Mouse (Mus musculus) cerebellum, adult 8-10 months (tissue): Measurements from ENCODE around the gene Dyx1c1.

Experiments used
- DNase-seq: peaks from one replicate; pipeline ENCODE4 v3.0.0; 2022

Gene Dyx1c1

GRCm38 (mm10) chr9:72974734-72975133 is 16.1 kb downstream of the Dyx1c1 start:
- no peak for DNase-seq

GRCm38 (mm10) chr9:72975242-72975641 is 16.7 kb downstream of the Dyx1c1 start:
- no peak for DNase-seq

DNA sequence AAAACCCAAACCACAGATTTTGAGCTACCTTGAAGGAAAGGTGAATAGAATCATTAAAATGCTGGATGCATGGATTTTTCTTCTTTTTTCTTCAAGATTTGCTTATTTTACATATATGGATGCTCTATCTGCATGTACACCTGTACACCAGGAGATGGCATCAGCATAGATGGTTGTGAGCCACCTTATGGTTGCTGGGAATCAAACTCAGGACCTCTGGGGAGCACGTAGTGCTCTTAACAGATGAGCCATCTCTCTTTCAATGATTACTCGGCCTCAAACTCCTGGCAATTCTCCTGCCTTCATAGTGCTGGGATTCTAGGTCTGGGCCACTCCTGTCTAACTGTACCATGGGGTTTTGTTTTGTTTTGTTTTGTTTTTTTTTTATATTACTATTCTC is 24.5 kb downstream of the Dyx1c1 start:
- DNase-seq: no peak

DNA sequence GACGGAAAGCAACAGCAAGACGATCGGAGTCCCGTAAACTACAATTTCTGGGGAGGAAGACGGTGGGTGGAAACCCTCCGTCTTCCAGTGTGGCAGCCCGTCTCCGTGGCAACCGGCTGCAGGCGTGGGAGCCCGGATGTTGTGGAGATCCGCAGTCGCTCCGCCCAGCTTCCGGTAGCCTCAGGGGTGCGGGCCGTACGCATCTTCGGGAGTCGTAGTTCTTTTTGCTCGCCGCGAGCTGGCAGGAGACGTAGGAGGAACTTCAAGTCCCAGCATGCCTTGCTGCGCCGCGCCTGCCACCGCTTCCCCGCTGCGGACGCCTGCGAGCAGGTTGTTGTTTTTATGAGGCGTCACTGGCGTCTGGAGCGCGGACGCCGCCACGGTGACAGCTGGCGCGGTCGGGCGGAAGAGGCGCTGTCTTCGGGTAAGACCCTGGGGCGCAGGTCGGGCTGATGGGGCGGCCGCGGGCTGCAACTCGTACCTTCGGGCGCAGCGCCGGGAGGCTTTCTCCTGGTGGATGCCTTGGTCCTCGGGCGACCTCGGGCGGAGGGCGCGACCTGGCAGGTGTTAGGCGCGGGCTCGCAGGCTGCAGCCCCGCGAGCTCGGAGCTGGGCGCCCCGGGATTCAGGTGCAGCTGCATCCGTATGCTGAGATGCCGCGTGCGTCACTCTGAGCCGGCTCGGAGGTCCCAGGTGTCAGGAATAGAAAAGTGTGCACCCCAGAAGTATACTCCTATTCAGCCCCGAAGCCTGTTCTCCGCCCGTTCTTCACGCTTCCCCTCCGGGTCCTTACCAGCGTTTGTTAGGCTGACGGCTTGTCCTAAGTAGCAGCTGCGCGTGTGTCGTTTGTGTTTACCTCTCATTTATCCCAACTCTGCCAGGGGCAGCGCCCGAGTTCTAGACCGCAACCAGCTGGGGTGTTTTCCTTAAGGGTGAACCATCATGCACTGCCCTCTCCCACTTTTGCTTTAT is 26.9 kb downstream of the Dyx1c1 start, which contains the start of the genes Ccpg1os and Ccpg1:
Ccpg1os (minus strand) TSS at position 133 of the 971 bp plus-strand sequence.
Ccpg1 (plus strand) TSS at position 180 of the 971 bp plus-strand sequence.
- peak; percentile 96 for DNase-seq

- no peak for DNase-seq
Measured at GRCm38 (mm10) chr9:72987703-72988102, 29.1 kb downstream of the Dyx1c1 start.

GRCm38 (mm10) chr9:72988706-72989105 is 30.1 kb downstream of the Dyx1c1 start:
- no peak for DNase-seq

- DNase-seq: no peak
Measured at GRCm38 (mm10) chr9:72991420-72991819, 32.8 kb downstream of the Dyx1c1 start.

DNA sequence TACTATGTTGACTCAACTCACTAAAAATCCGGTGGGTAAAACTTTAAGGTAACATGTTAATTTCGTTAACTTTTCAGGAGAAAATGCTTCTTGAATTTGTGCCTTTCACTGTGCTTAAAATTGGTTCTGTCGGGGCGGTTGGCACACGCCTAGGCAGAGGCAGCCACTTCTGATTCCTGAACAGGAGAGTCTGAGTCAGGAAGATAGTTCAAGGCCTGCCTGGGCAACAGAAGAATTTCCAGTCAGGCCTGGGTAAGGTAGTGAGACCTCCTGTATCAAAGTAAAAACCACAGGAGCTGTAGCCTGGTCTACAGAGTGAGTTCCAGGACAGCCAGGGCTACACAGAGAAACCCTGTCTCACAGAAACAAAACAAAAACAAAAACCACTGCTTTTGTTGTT is 34.0 kb downstream of the Dyx1c1 start:
- DNase-seq: no peak

GRCm38 (mm10) chr9:72996167-72996566 is 37.6 kb downstream of the Dyx1c1 start:
- DNase-seq: no peak

DNA sequence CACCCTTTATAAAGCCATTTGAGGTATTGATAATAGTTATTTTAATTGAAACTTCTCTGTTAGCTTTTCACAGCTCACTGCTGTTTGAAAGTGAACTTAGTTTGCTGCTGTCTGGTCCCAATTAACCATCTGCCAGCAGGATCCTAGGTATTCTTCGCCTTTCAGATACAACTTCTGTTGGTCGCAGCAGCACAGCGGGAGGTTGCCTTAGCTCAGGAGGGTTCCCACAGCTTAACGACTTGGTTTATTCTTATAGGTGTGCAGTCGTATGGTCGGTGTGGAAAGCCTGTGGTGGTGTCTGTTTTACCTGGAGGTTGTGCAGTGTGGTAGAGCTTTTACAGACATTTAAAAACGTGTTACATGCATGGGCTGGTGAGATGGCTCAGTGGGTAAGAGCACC is 38.2 kb downstream of the Dyx1c1 start:
- no peak for DNase-seq

DNA sequence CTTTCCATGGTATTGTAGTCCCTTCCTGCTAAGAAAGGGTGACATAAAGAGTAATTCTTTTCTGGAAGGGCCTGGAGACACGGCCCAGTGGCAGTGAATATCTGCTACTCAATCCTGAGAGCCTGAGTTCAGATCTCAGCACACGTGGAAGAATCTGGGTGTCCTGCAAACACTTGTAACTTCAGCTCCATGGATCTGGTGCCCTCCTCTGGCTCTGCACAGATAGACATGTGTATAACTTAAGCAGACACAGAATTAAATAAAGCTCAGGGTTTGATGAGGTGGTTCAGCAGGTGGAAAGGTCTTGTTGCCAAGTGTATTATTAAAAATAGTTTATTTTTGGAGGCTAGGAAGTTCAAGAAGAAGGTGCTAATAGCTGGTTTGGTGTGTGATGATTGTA is 41.9 kb downstream of the Dyx1c1 start:
- no peak for DNase-seq

DNA sequence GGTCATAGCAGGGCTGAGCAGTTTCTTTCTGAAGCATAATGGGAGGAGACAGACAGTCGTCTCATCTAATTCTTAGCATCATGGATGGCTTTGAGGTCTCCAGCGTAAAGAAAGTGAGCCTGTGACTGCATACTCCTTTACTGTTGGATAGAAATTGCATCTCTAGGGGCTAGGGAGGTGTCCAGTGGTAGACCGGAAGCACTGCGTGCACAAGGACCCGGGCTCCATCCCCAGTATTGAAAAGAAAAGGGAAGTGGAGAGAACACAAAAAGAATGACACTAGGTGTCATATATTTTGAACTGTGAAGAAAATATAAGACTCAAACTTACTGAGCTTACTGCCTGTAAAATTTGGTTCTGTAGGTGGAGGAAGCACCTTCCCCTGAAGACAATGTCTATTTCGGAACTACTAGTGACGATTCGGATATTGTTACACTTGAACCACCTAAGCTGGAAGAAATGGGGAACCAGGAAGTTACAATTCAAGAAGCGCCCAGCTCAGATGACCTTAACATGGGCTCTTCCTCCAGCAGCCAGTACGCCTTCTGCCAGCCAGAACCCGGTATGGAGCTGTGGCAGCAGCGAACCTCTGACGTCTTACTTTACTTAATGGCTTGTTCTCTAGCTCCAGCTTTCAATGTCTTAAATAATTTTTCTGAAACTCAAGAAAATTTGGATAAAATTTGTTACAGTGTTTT is 42.9 kb downstream of the Dyx1c1 start:
- no peak for DNase-seq

GRCm38 (mm10) chr9:73002177-73002576 is 43.6 kb downstream of the Dyx1c1 start:
- DNase-seq: no peak

- no peak for DNase-seq
Measured at GRCm38 (mm10) chr9:73004076-73004475, 45.5 kb downstream of the Dyx1c1 start.

DNA sequence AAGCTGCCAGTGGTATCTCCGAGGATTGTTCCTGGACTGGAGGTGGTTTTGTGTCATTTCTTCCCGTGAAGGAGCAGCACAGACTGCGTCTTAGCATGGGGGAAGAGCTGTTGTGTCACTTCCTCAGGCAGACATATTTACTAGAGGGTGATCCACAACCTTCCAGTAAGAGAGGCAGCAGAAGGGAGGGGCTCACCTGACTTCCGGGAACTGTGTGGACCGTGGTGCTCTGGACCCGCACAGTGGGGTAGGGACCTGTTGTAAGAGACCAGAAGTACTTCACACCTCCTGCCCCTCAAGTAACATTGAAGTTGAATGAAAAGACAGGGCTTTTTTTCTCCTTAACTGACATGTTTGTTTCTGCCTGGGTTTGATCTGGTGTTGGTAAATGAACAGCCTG is 46.5 kb downstream of the Dyx1c1 start:
- DNase-seq: no peak

- DNase-seq: no peak
Measured at GRCm38 (mm10) chr9:73006175-73006574, 47.6 kb downstream of the Dyx1c1 start.

DNA sequence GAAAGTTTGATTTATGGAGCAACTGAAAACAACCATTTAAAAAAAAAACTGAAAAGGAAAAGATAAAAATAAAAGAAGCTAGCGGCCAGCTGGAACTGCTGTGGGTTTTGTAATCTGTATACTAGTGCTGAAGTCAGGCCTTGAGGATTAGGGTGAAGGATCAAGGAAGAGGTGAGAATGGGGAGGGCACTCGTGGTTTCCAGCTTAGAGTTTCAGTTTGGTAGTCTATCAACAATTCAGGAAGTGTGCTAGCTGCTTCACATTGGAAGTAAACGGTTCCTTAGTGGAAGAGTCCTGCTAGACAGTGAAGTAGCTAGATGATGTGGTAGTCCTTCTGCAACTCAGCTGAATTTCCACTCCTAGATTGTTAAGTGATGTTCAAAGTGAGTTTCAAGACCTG is 49.8 kb downstream of the Dyx1c1 start:
- DNase-seq: no peak

DNA sequence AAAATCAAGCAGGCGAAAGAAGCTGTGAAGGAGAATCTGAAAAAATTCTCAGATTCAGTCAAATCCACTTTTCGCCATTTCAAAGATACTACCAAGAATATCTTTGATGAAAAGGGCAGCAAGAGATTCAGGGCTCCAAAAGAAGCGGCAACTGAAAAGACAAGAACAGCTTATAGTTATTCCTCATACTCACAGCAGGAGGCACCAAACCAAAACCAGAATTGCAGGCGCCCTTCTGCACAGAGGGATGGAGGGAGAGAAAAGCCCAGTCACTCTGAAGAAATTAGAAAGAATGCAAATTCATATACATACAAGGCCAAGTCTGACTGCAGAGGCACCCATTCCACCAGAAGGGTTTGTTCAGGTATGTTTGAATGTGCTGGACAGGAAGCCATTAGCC is 54.0 kb downstream of the Dyx1c1 start:
- DNase-seq: no peak

GRCm38 (mm10) chr9:73014724-73015123 is 56.1 kb downstream of the Dyx1c1 start:
- DNase-seq: no peak

DNA sequence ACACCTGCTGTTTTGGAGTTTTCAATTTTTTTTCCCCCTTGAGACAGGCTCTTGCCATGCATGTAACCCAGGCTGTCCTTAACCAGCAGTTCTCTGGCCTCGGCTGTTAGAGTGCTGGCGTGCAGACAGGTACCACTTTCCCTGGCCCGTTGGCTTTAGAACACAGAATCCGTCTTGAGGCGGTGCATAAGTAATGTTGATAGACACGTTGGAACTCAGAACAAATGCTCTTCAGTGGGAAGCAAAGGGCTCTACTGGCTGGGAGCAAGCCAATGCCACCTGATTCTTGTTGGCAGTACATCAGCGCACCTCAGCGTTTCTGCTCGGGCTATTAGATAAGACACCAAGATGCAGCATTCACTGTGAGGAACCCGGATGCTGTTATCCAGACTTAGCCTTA is 61.3 kb downstream of the Dyx1c1 start:
- peak; percentile 49 for DNase-seq

GRCm38 (mm10) chr9:73020566-73021097 is 62.0 kb downstream of the Dyx1c1 start:
- DNase-seq: no peak
